Mouse (Mus musculus): ENCODE measurements around the gene Cd3d. TPM values are rescaled to one million over a fixed set of nuclear protein-coding genes. Genes with fewer than 3 reads are reported as not detected.
A peak's percentile ranks its signal among the peaks of the same experiment; 100 is the strongest.
"Not testable (repeated sequence)": the region's sequence is repeated elsewhere in the genome, so short reads cannot be mapped to it uniquely, and the experiment has no call there.

Cd3d gene
- total RNA-seq (2015) (2.3 and 6.8 TPM in 2 replicates), total RNA-seq (2017) (2.1 and 6.3 TPM in 2 replicates)

DNA sequence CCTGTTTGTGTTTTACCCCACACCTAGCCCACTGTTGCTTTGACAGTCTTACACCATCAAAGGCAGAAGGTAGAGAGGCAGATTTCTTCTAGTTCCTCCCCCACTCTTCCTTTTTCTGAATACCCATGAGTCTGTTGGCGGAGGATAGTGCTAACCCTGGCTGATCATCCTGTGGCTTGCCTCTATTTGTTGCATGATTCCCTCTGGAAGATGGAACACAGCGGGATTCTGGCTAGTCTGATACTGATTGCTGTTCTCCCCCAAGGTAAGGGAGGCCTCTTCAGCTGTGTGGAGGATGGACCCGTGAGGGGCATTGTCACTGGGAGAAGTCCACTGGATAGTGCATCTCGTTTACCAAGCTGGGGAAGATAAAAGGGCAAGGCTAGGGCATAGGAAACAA lies at the start of gene Cd3d:
Cd3d (plus strand) TSS at position 111 of the 400 bp plus-strand sequence.
- ATAC-seq (ENCODE audit: poor library complexity, severe bottlenecking), result no peak

DNA sequence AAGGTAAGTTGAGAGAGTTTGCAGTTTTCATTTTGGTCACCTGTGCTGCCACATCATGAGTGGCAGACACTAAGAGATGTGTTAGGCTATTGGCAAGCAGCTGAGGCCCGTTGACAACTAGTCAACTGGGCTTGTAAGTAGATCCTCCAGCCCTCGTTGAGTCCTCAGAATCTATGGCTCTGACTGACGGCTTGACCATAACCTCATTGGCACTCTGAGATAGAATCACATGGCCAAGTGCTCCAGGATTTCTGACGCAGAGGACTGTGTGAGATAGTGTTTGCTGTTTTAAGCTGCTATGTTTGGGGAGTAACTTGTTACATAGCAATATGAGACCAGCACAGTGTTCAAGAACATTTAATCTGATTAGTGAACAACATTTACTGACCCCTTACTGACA lies 39.8 kb upstream of the Cd3d start:
- no peak for ATAC-seq (ENCODE audit: poor library complexity, severe bottlenecking)

DNA sequence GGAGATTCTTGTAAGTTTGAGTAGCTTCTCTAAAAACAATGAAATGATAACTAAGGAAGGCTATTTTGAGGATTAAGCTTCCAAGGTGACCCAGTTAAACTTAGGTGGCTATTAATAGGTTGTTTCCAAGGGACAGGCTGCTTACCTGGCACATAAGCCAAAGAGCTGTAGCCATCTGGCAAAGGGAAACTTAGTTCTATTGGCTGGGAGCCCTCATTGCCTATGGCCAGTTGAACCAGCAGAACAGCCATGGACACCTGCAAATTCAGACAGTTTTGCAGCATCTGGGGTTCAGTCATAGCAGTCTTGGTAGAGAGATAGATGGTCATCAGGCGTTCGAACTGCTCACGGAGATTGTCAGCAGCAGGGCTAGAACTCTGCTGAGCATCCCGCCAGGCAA lies 39.2 kb upstream of the Cd3d start:
- ATAC-seq (ENCODE audit: poor library complexity, severe bottlenecking), result no peak

DNA sequence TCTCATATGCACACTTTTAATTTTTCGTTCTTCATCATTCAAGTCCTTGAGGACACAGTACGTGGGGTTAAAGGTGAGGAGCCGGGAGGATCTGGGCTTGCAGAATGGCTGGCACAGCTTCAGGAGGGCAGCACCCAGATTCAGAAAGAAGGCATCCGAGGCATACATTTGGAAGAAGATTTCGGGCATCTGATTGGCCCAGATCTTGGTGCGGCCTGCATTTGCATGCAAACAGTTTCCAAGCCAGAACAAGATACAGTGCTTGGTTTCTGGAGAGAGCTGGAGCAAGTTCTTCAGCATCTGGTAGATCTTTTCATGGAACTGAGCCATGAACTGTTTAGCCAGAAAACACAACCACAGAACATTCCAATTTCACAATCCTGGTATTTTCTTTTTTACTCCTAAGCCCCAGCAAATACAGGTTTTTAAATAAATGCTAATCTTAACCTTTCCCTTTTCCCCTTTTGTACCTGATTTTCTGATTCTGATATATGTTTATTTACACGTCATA lies 35.3 kb upstream of the Cd3d start:
- ATAC-seq (ENCODE audit: poor library complexity, severe bottlenecking), result no peak

DNA sequence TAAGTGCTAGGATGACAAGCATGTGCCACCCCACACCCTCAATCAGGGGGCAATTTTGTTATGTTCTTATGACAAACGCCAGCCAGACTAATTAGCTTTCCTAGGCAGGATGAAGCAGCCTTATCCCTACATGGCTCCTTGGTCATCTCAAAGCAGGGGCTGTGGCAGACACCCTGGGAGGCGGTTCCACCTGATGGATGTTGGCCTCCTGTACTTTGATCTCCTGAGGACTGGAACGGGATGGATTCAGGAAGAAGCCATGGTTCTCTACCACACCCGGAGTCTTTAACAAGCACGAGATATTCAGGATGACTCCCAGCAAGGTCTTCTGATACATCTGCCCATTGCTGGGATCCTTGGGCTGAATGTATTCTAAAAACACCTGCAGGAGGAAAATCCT lies 33.8 kb upstream of the Cd3d start:
- no peak for ATAC-seq (ENCODE audit: poor library complexity, severe bottlenecking)

DNA sequence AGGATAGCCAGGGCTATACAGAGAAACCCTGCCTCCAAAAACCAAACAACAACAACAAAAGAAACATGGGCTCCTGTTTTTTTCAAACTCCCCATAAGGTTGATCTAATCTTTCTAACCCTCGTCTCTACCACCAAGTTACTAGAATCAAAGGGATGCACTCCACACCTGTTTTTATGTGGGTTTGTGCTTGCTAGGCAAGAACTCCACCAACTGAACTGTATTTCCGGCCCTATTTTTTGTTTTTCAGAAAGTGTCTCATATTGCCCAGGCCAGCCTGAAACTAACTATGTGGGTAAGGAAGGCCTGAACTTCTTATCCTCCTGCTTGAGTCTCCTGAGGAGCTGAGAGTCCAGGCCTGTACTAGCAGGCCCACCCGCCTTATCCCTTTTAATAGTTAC lies 27.2 kb upstream of the Cd3d start:
- no peak for ATAC-seq (ENCODE audit: poor library complexity, severe bottlenecking)

DNA sequence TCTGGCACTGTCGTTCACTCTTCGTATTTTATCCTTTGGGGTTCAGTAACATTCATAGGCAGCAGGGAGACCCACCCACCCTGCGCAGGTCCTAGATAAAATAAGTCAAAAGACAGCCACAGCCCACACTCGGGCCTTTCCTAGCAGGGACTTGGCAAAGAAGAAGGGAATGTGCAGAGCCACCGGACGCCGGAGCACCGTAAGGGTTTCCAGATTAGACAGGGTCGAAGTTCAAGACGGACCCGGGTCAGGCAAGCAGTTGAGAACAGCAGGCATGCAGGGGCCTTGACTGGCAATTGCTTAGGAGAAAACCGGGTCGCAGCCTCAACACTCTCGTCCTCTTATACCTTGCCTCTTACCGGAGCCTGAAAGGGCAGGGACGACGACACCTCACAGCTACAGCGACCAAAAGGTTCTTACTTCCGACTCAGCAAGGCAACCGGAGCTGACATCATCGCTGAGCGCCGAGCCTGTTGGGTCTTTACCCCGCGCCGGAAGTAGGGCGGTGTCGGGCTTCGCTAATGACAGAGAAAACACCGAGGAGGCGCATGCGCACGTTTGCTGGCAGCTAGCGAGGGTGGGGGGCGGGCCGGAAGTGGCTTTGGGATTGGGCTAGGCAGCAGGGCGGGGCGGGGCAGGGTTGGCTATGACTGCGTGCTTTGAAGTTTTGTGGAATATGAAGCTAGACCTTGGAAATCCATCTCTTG lies 16.3 kb upstream of the Cd3d start, which contains the start of gene Ube4a:
Ube4a (minus strand) TSS at position 475 of the 707 bp plus-strand sequence.
- peak; percentile 96 for ATAC-seq (ENCODE audit: poor library complexity, severe bottlenecking)

DNA sequence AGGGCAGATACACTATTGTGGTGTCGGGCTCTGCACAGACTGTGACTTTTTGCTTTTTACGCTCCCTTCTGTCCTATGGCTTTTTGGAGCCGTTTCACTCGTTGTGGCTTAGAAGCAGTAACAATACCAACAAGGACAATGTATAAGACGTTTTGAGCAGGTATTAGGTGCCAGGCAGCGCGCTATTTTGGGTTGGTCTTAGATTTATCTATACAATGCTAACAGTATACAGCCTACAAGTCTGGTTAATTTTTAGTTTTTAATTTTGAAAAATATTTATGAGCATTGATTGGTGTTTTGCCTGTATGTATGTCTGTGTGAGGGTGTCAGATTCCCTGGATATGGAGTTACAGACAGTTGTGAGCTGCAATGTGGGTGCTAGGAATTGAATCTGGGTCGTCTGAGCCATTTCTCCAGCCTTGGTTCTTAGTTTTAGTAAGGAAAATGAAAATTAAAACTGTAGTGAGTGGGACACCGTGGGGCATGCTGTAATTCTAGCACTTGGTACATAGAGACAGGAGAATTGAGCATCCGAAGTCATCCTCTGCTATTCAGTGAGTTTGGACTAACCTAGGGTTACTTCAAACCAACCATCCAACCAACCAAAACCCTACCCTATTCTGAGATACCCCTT lies 15.6 kb upstream of the Cd3d start:
- ATAC-seq (ENCODE audit: poor library complexity, severe bottlenecking), result no peak

DNA sequence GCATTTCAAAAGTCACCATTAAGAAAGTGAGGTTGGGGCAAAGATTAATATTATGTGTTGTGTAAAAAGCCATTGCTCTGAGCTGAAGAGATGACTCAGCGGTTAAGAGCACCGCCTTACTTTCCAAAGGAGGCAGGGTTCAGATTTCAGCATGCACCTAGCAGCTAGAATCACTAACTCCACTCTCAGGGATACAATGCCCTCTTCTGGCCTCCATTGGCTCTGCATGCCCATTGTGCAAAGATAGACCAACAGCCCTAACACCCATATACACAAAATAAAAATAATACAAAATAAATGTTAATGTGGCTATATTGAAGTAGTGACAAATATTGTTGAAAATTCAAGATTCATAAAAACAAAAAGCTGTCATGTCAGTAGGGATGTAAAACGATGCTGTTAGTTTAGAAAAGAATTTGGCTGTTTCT lies 14.8 kb upstream of the Cd3d start:
- peak; percentile 77 for ATAC-seq (ENCODE audit: poor library complexity, severe bottlenecking)

DNA sequence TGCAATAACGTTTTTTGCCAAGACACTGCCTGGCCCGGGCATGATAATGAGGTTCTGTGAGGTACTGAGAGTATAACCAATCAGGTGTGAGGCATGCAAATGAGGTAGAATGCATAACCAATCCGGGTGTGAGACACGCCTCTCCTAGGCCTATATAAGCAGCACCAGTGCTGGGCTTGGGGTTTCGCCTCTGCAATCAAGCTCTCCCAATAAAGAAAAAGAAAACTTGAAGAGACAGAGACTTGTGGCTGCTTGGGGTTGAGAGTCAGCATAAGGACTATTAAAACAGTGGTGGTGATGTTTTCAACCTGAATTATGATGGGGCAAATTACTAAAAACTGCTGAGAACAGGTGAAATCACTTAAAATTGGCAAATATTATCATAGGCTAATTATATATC lies 13.8 kb upstream of the Cd3d start:
- not testable (repeated sequence) for ATAC-seq (ENCODE audit: poor library complexity, severe bottlenecking)

DNA sequence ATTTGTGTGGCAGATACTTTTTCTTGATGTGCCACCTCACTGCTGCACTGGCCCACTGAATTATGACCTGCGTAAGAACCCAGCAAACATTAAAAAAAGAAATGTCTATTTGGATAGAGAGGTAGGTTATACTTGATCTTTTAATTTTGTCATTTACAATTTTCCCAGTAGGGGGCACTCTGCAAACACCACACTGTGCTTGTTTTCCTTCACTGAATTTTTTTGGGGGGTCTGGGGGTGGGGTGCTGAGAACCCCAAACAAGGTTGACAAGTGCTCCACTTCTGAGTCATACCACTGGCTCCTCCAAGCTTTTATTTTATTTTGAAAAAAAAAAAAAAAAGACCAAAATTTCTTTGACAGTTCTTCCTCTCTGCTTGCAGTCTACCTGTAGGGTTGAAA lies 12.1 kb upstream of the Cd3d start:
- ATAC-seq (ENCODE audit: poor library complexity, severe bottlenecking), result no peak

DNA sequence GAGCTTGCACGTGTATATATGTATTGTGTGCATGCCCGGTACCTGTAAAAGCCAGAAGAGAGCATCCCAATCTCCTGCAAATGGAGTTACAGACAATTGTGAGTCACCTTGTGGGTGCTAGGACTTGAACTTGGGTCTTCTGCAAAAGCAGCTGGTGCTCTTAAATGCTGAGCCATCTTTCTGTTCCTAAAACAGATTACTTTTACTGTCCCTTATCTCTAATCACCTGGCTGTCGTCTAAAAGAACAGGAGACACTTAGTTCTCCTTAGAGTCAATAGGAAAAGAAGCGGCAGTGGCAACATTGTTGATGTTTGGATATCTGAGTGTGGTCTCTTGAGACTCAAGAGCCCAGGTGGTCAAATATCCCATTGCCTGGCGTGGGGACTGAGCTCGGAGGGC lies 3.8 kb upstream of the Cd3d start:
- no peak for ATAC-seq (ENCODE audit: poor library complexity, severe bottlenecking)

DNA sequence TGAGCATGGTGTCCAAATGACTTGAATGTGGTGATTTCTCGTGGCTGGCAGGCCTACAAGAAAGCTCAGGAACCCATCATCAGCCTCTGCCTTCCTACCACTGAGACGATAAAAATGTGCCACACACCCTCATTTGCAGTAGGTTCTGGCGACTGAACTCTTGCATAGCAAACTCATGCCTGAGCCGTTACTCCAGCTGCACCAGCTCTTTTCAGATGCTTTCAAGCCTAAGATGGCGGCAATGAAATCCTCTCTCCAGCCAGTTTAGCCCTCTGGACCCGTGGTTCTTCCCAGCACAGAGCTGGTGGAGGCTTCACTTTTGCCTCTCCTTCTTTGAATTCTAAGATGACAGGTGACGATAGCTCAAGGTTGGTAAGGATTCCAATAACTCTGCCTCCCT lies 1.8 kb upstream of the Cd3d start:
- no peak for ATAC-seq (ENCODE audit: poor library complexity, severe bottlenecking)

DNA sequence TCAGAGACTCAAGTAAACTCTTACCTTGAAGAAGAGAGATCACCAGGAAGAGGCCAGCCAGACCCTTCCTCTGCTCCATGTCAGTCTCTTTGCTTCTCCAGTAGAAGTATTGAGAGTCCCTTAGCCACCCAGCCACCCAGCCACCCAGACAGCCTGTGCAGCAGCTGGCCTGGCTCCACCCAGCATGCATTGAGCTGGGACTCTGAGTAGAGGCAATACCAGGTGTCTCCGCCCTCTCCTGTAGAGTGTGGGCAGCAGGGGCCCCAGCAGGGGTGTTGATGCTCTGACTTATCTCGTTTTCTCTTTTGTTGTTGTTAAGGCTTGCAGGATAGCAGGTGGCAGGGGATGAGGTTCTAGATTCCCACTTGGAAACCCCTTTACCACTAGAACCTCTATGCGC lies 1.3 kb upstream of the Cd3d start, which contains the start of gene Cd3g:
Cd3g (minus strand) TSS at position 190 of the 400 bp plus-strand sequence.
- no peak for ATAC-seq (ENCODE audit: poor library complexity, severe bottlenecking)

DNA sequence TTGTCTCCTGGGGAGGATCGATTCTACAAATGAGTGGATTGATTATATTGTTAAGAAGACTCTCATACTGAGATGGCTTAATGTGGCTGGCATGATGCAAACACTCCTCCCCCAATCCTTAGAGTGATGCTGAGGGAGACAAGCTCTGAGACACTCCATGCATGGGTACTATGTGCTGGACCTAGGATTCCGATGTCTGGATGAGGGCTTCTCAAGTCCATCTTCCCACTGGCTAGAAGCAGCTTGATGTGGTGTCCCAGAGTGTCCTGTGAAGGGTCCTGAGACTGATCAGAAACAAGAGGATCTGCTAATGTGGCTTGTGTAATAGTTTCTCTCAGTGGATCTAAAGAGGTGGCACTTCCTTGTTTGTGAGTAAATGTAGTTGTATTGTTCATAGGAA lies 482 bp upstream of the Cd3d start:
- ATAC-seq (ENCODE audit: poor library complexity, severe bottlenecking), result no peak

DNA sequence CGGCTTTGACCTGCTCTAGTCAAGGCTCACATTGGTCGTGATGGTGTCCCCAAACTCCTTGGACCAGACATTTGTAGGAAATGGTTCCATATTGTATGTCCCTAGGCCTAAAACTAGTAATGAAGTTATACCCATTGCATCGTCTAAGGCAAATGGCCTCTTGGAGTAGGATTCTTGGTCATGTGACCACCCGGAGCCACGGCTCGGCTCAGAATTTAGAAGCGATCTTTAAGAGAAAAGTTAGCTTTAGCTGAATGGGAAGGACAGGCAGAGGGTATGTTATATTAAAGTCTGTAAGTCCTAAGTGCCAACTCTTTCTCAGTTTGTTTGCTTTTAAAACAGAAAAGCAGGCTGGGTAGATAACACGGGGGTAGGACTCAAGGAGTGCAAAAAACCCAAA lies 495 bp downstream of the Cd3d start:
- no peak for ATAC-seq (ENCODE audit: poor library complexity, severe bottlenecking)

DNA sequence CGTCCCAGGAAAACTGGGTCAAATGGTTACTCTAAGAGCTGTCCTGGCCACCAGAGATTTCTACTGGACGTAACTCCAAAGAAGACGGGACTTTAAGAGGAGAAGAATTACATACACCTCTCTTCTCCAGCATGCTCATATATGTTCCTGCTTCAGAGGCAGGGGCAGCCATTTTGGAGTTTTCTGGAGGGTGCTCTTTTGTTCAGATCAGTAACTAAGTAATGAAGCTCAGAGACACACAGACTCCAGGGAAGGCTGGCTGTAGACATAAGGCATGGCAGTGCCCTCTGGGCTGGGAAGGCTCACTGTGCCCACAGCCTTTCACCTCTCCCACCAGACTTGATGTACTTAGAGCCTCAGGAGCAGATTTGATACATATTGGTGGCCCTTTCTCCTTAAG lies 945 bp downstream of the Cd3d start:
- ATAC-seq (ENCODE audit: poor library complexity, severe bottlenecking), result no peak

DNA sequence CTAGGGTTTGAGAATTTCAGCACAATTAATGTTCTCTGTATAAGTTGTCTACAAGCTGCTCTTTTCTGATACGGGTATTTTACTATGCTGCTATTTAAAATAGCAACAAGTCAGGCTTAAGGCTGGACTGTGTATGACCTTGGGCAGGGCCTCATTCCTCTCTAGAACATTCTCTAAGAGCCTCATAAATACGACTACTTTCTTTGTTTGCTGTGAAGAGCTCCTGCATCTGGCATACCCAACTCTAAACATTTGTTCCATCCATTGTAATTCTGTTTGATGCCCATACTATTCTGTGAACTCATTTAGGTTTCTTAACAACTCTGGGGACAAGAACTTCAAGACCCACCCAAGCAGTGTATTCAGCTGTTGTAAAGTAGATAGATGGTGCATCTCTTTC lies 1.4 kb downstream of the Cd3d start:
- no peak for ATAC-seq (ENCODE audit: poor library complexity, severe bottlenecking)

DNA sequence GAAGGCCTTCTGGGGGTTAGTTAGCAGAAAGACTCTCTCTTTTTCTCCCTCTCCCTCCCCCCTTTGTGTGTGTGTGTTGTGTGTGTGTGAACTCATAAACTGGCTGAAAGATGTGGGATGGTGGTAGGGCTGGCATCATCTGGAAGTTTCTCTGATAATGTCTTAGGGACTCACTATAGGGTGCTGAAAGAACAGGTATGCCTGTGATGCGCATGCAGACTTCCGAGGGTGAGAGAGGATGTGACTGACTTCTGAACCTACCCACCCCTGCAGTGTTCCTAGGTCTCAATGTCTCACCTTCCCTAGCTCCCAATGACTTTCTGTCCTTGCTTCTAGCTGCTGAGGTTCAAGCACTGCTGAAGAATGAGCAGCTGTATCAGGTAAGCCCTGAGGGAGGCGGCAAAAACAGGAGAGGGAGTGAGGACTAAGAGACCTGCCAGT lies 4.2 kb downstream of the Cd3d start:
- ATAC-seq (ENCODE audit: poor library complexity, severe bottlenecking), result no peak

DNA sequence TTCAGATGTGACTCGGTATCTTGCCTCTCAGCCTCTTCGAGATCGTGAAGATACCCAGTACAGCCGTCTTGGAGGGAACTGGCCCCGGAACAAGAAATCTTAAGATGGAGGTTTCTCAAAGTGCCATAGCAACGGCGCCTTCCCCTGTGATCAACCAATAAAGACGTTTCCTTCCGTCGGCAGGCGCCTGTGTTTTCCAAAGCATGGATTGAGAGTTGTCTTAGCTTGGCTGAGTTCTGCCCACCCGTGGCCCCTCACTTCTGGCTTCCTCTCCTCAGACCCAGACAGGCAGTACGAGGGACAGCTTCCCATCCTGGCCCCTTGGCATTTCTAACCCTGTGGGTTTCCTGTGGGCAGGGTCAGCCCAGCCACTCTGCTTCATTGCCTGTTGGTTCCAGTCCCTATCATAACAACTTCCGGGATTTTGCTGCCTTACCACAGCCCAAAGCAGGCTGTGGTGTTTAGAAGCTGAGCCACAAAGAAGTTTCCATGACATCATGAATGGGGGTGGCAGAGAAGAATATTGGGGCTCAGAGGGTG lies 4.7 kb downstream of the Cd3d start:
- peak; percentile 96 for ATAC-seq (ENCODE audit: poor library complexity, severe bottlenecking)

DNA sequence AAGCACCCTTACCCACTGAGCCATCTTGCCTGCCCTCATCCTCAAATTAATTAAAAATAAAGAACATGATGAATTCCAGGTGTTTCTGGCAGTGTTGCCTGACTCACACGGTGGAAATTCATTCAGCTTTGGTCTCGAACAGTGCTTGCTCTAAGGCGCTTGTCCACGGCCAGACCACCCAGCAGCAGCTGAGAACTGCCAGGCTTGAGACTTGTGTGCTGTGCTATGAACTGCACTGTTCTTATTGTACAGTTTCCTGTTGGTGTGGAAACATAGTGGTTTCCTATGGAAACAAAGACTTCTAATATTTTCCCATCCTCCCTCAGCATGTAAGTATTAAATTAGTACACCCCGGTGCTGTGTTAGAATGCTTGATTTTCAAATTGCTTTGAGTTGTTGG lies 5.4 kb downstream of the Cd3d start:
- peak; percentile 53 for ATAC-seq (ENCODE audit: poor library complexity, severe bottlenecking)

DNA sequence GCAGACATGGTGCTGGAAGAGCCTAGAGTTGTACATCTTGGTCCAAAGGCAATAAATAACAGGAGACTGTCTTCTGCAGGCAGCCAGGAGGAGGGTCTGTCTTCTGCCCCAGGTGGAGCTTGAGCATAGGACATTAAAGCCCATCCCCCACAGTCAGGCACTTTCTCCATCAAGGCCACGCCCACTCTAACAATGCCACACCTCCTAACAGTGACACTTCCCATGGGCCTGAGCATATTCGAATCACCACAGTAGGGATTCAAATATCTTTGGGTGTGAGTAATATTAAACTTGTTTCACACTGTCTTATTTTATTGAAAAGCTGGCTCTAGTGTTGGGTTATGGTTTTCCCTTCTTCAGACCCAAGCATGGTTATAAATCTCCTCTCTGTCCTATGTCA lies 10.2 kb downstream of the Cd3d start:
- no peak for ATAC-seq (ENCODE audit: poor library complexity, severe bottlenecking)

Data from megakaryocyte, adult 5-6 weeks (primary cell).